Mouse (Mus musculus) lung, postnatal 0 days (tissue): ENCODE results near the gene S1pr4.

Experiments
- CTCF ChIP-seq: IDR thresholded peaks from 2 replicates; pipeline ENCODE4 v1.5.1; 2016; ENCODE audit warnings: antibody characterized with exemption, mild to moderate bottlenecking
- EP300 ChIP-seq: IDR thresholded peaks from 2 replicates; pipeline ENCODE4 v1.6.1; 2016; ENCODE audit warnings: antibody characterized with exemption, mild to moderate bottlenecking, control low read depth

DNA sequence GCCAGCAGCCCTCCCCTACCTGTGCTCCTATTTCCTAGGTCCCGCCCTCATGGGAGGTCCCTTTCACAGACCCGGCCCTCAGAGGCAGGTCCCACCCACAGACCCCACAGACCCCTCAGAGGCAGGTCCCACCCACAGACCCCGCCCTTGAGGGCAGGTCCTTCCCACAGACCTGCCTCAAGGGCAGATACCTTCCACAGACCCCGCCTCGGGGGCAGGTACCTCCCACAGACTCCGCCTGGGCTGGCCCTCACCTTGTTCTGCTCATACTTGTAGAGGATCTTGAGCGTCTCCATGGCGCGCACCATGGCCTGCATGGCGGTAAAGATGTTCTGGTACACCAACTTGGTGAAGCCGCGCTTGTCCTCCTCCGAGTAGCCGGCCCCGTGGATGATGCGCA, 34.9 kb upstream of the S1pr4 start:
- no peak for TF ChIP-seq CTCF
- TF ChIP-seq EP300 = no peak
